Mouse (Mus musculus): ENCODE measurements around the gene Dusp28.

Dusp28 gene

DNA sequence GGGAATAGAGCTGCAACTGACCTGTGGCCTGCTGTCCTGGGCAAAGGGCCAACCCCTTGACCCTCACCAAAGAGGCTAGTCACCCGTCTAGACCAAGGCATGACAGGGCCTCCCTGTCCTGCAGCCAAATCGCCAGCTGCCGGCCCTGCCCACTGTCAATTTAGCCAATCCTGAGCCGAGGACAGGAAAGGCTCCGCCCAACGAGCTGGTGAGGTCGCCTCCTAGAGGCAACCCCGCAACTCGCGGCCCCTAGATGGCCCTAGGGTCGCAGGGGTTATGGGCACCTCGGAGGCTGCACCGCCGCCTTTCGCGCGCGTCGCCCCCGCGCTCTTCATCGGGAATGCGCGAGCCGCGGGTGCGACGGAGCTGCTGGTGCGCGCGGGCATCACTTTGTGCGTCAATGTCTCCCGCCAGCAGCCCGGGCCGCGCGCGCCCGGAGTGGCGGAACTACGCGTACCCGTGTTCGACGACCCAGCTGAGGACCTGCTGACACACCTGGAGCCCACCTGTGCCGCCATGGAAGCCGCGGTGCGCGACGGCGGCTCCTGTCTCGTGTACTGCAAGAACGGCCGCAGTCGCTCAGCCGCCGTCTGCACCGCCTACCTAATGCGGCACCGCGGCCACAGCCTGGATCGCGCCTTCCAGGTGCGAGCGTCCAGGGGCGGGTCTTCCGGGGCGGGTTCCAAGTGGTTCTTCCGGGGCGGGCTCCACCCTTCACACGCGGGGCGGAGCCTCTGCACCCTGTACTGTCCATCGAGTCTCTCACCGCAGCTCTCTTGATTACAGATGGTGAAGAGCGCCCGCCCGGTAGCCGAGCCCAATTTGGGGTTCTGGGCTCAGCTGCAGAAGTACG is at the start of gene Dusp28:
Gene Dusp28, plus strand, starts transcription at position 203 of the 853 bp plus-strand sequence.
- DNase-seq (ENCODE audit: low read depth, low spot score): peak; percentile 71

DNA sequence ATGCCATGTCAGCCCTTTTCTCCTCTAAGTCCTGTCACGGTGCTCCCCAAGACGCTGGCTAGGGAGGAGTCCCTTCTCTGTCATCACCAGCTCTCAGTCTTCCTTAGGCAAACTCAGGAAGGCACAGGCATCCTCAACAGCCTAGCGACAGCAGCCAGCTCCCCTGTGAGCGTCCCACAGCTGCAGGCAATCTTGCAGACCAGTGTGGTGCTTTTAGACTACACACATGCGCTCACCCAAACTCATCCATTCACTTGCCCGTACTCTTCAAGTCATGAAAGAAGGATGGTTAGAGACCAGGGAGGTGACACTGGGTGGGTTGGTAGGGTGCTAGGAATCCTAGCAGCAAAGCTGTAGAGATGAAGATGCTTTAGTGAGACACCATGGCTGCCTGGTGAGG is 45.3 kb upstream of the Dusp28 start:
- no peak for DNase-seq (ENCODE audit: low read depth, low spot score)

DNA sequence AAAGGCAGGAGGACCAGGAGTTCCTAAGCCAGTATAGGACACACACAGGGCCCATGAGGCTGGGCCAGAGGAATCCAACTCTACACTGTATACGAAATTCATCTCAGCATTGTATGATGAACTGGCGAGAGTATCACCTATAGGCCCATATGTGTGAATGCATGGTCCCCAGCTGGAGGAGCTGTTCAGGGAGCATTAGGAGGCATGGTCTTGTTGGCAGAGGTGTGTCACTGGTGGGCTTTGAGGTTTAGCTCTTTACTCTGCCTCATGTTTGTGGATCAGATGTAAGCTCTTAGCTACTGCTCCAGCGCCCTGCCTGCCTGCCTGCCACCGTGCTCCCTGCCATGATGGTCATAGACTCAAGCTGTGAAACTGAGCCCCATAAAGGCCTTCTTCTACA is 43.5 kb upstream of the Dusp28 start:
- no peak for DNase-seq (ENCODE audit: low read depth, low spot score)

DNA sequence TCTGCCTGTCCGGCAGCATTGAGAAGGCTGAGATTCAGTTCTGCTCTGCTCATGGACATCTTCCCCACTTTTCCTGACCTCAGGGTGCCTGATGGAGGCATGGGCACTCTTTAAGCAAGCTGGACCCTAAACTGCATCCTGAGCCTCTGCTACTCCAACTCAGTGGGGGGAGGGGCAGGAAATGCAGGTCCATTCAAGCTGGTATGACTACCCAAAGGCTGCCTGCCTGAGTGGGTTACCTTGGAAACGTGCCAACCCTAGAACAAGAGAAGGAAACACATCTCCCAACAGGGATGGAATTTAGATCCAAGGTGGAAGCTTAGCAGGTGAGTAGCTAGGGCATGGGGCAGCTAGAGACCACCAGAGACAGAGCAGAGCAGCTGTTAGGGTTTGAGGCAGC is 40.6 kb upstream of the Dusp28 start:
- DNase-seq (ENCODE audit: low read depth, low spot score): no peak

DNA sequence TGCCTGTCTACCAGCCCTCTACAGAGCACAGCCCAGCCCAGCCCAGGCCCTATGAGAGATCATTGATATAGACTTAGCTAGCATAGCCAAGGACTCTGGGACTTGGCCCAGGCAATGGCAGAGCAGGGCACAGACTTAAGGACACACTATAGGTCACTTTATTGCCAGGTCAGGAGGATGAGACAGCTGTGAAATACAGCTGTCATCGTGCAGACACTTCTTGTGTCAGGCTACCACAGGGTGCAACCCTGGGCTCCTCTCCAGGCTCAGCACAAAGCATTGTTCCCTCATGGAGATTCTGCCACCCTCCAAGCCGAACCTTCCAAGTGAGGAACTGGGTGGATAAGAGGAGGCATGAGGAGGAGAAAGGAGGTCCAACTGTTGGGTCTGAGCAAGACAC is 36.8 kb upstream of the Dusp28 start:
- DNase-seq (ENCODE audit: low read depth, low spot score): no peak

DNA sequence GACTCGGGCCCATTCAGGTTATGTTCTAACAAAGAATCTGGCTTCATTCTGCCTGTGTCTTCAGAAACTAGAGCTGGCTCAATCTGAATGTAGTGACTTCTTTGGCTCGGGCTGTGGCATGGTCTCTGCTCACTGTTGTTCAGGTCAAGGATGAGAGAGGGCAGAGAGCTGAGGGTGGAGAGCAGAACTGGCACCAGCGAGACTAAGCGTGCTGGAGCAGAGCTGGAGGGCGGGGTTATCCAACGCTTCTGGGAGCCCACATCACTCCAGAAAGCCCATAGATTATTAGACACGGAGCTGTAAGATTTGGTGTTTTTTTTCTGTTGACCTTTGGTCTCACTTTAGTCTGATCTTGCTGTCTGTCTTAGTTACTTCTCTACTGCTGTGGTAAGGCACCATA is 34.1 kb upstream of the Dusp28 start:
- DNase-seq (ENCODE audit: low read depth, low spot score): no peak

DNA sequence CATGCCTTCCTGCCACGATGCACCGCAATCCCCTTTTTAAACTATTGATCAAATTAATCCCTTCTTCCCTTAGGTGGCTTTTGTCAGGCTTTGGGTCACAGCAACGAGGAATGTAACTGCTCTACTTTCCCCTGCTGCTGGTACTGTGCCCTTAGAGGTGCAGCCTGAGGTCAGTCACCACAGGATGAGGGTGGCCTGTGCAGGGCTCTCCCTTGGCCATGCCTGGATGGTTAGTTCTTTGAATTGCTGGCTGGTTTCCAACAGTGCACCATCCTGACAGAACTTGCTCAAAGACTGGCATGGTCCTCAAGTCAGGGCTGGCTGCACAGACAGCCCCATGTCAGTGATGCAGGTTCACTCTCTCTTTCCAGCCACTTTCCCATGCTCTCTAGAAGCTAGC is 32.8 kb upstream of the Dusp28 start:
- DNase-seq (ENCODE audit: low read depth, low spot score): no peak

DNA sequence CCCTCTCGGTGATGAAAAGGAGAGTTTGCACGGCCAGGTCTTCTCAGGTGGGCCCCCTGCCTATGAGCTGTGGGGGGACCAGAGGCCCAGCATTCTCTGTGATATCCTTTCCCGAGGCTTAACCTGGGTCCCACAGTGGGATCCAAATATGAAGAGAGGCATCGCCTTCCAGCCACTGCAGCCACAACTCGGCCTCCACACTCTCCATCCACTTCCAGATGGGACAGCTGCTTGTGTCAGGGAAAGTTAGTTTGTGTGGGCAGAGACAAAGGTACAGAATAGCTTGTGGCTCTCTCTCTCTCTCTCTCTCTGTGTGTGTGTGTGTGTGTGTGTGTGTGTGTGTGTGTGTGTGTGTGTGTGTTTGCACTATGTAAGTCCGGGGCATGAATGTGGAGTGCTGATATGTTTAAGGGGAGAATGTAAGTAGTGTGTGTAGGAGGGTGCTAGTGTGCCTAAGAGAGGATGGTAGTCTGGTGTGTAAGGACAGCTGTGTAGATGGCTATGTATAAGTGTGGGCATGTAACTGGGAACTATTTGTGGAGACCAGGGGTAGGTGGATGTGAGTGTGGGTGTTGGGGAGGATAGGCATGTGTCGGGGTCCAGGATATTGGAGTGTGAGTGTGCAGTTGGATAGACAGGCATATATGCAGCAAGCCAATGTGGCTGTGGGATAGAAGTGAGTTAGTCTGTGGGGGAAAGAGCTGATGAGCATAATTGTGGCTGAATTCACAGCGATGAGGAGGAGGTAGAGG is 31.2 kb upstream of the Dusp28 start:
- DNase-seq (ENCODE audit: low read depth, low spot score): no peak

DNA sequence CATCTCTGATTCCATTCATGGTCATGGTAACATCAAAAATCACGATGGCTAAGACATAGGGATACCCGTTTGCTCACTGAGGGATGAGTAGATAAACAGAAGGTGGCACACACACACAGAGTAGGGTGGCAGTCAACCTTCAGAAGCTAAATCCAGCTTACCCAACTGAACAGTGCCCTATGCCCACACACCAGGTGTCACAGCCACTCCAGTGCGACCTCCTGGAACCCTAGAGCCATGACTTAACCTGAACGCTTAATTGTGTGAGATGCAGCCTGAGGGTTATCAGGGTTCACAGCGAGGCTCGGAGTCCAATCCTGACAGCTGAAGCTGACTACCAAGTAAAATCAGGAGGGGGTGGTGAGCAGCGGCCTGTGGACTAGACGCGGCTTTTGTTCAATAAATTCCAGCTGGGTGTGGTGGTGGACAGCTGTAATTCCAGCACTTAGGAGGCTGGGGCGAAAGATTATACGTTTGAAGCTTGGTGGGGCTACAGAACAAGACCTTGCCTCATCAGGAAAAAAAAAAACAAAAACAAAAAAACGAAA is 29.3 kb upstream of the Dusp28 start:
- no peak for DNase-seq (ENCODE audit: low read depth, low spot score)

DNA sequence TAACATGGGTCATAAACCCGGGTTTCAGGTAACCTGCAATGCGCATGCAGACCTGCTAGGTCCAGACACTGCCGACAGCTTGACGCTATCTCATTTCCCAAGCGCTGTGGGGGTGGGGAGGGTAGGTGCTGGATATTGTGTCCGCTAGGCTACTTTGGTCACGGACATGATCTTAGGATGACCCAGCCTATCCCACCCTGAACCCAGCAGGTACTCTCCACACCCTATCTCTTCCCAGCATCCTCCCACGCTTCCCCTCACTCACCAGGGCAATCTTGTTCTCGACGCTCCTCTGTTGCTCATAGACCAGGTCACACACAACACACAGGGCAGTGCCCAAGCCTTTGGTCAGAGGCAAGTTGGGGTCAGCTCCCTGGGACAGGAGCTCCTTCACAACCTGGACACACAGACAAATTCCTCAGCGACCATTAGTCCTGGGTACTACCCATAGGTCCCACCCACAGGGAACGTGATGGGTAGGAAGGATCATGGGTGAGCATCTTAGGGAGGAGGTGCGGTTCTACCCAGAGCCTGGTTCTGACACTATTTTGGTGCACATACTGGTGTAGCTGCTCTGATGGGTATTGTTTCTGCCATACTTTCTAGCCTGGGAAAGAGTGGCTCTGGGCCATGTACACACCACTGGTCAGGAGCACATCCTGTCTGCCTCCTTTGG is 28.6 kb upstream of the Dusp28 start:
- DNase-seq (ENCODE audit: low read depth, low spot score): no peak

DNA sequence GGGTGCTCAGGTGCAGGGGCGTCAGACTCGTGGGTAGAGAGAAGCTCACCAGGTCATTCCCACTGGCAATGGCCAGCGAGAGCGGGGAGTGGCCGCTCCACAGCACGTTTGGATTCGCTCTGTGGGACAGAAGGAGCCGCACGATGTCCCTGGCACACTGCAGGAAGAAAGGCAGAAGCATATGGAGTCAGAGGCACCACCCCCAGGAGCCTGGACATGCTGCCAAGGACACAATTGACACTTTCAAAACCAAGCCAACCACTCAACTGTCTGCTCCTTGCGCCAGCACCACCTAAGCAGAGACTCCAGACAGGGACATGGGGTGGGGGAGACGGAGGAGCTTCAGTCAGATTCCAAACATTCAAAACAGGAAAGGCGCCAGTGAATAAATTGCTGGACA is 27.5 kb upstream of the Dusp28 start:
- peak; percentile 30 for DNase-seq (ENCODE audit: low read depth, low spot score)

DNA sequence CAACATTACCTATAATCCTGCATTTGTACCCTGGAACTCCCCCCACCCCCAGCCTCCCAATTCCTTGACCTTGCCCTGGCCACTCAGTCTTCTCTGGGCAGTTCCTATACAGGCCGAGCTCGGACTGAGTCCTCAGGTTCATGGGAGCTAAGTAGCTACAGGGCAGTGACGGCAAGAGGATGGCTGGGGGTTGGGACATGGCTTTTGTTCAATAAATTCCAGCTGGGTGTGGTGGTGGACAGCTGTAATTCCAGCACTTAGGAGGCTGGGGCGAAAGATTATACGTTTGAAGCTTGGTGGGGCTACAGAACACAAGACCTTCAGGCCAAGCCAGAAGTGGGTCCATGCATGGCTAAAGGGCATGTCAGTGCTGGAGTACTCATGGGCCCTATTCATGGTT is 26.7 kb upstream of the Dusp28 start:
- DNase-seq (ENCODE audit: low read depth, low spot score): no peak

DNA sequence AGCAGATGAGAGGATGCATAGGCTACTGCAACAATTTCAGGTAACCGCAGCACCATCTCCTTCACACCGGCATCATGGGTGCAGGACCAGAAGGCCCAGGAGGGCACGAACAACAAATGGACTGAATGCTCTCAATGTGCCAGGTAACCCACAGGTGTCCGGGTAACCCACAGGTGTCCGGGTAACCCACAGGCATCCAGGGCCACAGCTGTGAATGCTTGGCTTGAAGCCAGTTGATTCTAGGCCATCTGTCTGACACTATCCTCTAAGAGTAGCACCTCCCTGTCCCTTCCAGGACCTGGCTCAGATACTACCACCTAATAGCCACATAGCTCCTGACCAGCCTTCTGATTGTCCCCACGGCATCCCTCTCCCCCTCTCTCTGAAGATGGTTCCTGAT is 24.8 kb upstream of the Dusp28 start:
- DNase-seq (ENCODE audit: low read depth, low spot score): no peak

DNA sequence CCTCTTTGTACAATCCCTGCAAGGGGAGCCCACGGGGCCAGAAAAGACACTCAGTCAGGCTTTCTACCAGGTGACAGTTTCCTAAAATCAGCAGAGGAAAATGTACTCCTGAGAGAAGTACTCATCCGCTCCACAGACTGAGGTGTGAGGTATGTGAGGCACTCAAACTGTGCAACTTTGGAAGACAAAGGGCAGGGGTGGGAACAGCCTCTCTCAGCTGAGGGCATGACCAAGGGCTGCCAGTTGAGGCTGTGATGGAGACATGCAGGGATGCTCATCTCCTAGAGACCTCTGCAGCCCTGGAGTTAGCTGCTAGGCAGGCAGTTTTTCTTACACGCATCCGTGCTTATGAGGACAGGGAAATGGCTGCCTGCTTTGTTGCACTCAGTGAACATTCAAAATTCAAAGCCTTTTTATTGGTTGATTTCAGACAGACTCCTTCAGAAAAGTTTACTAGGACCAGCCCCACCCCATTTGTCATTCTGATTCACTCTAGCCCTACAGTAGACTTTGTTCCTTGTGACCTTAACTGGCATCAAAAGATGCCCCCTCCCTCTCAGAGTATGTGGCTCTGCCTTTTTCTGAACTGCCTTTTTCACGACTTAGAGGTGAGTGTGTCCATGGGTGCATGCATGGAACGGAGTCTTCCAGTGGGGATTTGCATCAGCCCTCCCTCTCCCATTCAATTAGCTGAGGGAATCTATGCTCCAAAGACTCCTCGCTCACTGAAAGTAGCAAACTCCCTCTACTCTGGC is 17.7 kb upstream of the Dusp28 start:
- no peak for DNase-seq (ENCODE audit: low read depth, low spot score)

DNA sequence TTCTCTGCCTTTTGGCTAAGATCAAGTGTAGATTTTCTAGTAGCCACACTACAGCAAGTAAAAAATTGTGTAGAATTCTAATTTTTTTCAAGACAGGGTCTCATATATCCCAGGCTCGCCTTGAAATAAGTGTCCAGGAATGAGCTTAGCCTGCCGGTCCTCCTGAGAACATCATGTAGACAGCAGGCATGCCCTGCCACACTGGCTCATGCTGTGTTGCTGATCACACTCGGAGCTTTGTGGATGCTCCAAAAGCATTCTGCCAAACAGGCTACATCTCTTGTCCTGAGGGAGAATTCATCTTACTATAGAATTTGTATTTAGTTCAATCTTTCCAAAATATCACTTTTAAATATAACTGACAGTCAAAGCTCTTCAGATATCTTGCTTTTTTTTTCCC is 14.0 kb upstream of the Dusp28 start:
- DNase-seq (ENCODE audit: low read depth, low spot score): no peak

DNA sequence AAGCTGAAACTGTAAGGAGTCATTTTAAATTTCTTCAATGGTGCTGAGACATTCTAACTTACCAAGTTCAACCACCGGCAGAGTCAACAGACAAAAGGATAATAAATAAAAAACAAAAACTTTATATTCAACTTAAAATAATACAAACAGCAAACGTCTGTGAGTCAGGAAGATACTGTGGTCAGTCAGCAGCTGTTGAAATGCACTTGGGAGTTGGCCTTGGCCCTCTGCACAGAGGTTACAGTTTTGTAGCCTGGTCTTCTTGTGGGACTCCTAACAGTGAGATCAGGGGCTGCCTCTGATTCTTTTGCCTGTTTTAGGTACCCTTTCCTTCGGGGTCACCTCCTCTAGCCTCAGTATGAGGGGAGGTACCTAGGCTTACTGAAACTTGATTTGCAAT is 12.9 kb upstream of the Dusp28 start:
- DNase-seq (ENCODE audit: low read depth, low spot score): no peak

DNA sequence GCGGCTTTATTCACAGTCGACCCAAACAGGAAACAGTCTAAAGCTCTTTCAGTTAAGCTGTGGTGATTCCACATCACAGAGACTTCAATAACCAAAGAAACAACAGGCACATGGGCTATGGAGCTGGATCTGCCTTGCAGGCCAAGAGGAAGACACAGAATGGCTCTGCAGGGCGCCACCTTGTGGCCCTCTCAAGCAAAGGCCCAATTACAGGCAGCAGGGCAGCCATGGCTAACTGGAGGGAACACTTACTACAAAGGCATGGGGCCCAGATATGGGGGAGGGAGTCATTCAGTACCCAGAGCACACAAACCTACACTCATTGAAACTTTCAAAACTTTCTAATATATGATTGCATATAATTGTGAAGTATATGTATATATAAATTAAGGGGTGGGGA is 11.7 kb upstream of the Dusp28 start:
- no peak for DNase-seq (ENCODE audit: low read depth, low spot score)

DNA sequence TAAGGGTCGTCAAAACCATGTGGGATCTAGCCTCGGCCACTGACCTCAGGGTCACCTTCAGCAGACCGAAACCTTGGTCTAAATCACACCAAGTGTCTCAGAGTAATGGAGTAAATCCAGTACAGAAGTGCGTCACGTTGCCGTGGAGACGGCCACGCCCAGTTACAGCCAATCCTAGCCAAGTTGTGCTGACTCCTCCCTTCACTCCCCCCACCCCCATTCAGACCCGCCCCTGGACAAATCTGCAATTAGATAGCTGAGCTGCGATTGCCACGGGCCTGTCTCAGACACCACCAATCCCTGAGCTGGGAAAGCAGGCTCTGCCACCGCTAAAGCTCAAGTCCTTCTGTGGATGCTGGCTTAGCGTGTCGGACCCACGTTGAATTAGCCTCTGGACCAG is 4.0 kb upstream of the Dusp28 start, which contains the start of gene Ankmy1:
Gene Ankmy1, minus strand, starts transcription at position 121 of the 400 bp plus-strand sequence.
- no peak for DNase-seq (ENCODE audit: low read depth, low spot score)

DNA sequence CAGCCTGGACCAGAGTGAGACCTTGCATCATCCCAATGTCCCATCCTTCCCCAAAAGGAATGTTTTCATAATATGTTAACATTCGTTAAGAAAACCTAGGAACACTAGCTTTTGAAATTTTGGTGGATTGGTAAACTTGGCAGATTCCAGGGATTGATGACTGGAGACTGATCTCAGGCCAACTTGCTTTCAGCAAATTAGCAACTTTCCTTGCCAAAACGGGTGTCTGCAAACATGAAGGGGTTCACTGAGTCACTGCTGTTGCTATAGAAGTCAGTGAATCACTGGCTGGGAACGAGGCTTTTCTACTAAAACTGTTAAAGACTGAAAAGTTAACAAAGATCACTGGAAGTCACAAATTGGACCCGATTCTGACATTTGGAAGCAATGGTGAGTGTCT is 3.2 kb upstream of the Dusp28 start:
- no peak for DNase-seq (ENCODE audit: low read depth, low spot score)

DNA sequence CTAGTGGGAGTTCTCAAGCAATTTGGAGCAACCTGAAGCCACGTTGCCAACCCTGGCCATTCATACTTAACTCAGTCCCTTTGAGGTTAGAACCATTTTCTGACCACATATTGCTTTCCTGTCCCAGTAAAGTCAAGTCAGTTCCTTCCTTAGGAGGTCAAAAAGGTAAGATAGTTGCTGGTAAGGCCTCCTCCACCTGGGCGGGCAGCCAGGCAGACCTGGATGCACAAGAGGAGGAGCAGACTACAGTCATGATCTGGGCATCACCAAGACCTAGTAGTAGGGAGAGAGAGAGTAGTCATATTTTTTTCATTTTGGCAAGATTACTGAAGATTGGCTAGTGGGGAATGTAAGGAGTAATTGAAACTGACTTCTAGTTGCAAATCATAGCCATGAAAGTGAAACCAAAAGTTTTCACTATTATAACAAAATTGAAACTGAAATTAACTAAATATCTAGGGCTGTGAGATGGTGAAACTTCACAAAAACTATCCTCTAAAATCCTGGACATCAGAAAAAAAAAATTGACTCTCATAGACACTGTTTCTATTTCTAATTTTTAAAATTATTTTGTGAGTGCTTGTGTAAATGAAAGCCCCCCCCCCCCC is 974 bp upstream of the Dusp28 start:
- DNase-seq (ENCODE audit: low read depth, low spot score): no peak
